Mouse (Mus musculus): Measurements from ENCODE around the gene Rps27a.
"Not testable (repeated sequence)": the region's sequence is repeated elsewhere in the genome, so short reads cannot be mapped to it uniquely, and the experiment has no call there.

Gene Rps27a

GRCm38 (mm10) chr11:29547752-29548503 lies at the start of gene Rps27a, which contains the start of gene Clhc1:
TSS of gene Rps27a (minus strand) at chr11:29548109.
TSS of gene Clhc1 (plus strand) at chr11:29547950.
- DNase-seq (ENCODE audit: low spot score), result peak; percentile 93

DNA sequence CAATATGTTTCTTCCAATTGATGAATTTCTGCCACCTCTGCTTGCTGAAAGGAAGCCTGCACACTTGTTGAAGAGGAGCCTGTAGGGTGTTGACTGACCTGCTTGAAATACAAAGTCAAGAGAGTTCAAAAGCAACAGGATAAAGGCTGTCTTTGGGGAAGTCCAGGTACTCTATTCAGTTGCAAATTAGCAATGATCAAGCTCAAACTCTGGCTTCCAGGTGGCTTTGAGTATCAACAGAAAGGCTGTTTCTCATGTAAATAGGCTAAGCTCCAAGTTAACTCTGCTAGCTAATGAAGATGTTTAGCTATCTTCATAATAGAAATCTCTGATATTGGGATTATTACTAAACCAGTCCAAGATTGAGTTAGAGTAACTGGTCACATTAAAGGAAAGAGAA lies 49.2 kb upstream of the Rps27a start:
- DNase-seq (ENCODE audit: low spot score), result no peak

GRCm38 (mm10) chr11:29595217-29595616 lies 47.3 kb upstream of the Rps27a start:
- no peak for DNase-seq (ENCODE audit: low spot score)

GRCm38 (mm10) chr11:29579610-29580009 lies 31.7 kb upstream of the Rps27a start:
- peak; percentile 5 for DNase-seq (ENCODE audit: low spot score)

DNA sequence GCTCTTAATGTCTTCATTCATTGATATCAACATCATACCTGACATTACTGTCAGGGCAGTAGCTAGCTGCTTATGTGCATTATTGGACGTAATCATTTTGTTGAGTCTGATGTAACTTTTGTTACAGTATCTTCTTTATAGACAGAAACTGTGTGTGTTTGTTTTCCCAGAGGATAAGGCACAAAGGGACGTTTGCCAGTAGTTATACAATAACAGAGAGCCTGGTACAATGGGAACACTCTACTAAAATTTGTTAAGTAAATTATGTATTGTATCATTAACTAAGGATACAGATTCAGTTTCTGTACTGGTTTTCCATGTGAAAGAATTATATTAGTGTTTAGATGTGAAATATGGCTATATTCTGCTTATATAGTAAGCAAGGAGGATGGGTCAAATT lies 24.7 kb upstream of the Rps27a start:
- DNase-seq (ENCODE audit: low spot score), result no peak

DNA sequence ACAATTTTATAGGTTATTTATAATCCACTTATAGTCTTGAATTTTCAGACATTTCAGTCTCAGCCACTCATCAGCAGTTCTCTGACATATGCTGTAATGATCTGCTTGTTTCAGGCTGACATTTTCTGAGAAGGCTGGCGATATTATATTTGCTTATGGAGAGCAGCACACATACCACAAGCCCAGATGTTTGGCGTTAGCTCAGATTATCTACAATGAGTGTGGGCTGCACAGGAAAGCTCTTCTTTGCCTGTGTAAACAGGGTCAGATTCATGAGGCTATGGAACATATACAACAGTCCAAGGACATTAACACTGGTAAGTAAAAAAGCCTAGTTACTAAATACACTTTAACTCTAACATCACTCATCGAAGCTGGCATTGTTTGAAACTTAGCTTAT lies 23.6 kb upstream of the Rps27a start:
- no peak for DNase-seq (ENCODE audit: low spot score)

- no peak for DNase-seq (ENCODE audit: low spot score)
Observed at GRCm38 (mm10) chr11:29563406-29563805, 15.5 kb upstream of the Rps27a start.

DNA sequence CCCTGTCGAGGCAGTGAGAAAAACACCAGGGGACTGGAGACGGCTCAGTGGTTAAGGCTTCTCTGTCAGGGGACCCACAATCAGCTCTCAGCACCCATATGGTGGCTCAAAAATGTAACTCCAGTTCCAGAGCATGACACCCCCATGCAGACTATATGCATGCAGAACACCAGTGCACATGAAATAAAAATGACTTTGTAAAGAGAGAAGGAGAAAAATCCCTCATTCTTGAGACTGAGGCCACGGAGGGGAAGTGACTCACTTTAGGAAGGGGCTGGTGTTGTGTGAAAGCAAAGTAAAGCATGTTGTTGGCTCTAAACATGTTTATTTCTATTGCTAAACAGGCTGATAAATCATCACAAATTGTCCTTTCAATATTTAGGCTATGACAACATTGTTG lies 13.1 kb upstream of the Rps27a start:
- no peak for DNase-seq (ENCODE audit: low spot score)

- no peak for DNase-seq (ENCODE audit: low spot score)
Observed at GRCm38 (mm10) chr11:29560452-29560851, 12.5 kb upstream of the Rps27a start.

DNA sequence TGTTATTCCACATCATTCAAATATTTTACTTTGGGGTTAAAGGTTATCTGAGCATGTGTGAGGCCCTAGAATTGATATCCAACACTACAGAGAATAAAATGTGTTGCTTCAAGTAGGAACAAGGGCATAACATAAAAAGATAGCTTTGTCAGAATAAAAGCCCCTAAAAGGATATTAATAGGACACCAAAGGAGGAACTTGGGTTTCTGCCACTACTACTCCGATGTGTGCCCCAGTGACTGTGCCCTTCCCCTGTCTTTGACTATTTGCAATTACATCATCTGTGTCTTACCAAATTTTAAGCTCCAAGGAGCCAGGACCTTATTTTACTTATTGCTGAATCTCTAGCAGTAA lies 1.5 kb upstream of the Rps27a start:
- DNase-seq (ENCODE audit: low spot score), result no peak

DNA sequence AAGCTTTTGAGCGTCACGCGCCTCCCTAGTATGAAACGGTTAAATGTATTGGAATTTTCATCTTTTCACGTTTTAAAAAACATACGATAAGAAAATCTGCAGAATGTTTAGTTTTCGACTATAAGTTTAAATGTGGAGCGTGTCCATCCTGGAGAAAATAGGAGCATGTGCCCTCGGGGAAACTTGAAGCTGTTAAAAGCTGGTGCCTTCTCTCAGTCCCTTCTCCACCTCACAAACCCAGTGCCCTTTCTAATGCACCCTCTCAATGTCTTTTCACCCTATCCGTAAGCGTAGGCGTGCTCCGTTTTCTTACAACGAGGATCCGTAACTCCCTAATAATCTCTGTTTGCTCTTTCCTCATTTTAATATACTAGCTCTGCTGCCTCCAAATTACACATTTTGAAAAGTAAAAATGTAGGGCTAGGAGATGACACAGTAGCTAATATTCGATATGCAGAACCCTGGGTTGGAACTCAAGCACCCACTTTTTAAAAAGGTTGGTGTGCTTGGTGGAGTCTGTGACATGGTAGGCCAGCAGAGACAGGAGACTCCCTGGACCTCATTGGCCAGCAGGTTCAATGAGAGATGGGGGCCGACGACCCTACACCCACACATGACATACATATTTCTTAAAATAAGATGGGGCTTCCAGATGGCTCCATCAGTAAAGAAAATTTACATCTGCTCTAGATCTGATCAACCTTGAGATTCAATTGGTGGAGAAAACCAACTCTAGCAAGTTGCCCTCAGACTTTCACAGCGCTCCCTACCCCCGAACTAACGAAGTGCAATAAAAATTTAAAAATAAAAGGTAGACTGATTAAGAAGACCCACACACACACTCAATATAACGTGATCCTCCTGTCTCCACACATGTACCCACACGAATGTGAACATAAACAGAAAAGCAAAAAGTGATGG lies 855 bp upstream of the Rps27a start:
- DNase-seq (ENCODE audit: low spot score), result no peak

DNA sequence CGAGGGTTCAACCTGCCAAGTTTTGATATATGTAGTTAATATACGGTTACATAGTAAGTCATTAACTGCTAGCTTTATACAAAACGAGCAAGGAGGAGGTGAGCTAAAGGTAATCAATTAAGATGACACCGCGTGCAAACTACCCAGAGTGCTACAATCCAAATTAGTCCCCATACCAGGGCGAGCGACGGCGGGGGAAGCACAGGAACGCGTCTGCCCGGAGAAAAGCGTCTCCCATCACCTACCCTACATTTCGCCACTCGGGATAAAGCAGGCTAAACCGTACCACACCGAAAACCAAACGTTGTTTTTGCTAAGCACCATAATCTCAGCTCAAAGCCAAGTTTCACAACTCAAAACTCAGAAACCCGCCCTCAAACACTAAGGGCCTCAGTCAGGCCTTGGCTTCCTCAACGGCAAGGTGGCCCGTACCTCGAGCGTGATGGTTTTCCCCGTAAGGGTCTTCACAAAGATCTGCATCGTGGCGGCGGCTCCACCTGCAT lies 609 bp downstream of the Rps27a start:
- no peak for DNase-seq (ENCODE audit: low spot score)

DNA sequence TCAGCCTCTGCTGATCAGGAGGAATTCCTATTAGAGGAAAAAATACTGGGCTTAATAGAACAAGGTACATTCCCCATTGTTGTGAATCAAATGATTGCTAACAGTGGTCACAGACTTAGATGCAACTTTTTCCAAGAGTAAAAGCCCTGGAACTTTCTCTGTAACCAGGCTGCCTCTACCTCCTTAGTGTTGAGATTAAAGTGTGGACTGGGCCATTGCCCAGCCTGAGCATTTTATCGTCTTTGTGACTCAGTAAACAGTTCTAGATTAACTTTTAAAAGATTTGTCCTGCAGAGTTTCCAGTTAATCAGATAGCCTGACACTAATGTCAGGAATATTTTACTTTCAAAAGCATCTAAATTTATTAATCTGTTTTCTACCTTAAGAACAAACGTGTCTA lies 1.1 kb downstream of the Rps27a start:
- peak; percentile 4 for DNase-seq (ENCODE audit: low spot score)

DNA sequence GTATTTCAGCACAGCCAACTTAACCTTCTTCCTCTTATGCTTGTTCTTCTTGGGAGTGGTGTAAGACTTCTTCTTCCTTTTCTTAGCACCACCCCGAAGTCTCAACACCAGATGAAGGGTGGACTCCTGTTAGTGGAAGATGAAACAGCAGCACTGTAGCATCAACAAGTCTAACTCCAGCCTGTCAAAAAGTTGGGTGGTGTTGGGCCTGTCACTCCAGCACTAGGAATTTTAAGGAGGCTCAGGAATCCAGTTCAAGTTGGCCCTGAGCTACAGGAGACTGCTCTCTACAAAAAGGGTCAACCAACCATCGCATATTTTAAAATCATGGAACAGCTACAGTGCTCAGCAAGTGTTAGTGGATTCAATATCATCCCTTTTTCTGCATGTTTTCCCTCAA lies 1.6 kb downstream of the Rps27a start:
- not testable (repeated sequence) for DNase-seq (ENCODE audit: low spot score)

DNA sequence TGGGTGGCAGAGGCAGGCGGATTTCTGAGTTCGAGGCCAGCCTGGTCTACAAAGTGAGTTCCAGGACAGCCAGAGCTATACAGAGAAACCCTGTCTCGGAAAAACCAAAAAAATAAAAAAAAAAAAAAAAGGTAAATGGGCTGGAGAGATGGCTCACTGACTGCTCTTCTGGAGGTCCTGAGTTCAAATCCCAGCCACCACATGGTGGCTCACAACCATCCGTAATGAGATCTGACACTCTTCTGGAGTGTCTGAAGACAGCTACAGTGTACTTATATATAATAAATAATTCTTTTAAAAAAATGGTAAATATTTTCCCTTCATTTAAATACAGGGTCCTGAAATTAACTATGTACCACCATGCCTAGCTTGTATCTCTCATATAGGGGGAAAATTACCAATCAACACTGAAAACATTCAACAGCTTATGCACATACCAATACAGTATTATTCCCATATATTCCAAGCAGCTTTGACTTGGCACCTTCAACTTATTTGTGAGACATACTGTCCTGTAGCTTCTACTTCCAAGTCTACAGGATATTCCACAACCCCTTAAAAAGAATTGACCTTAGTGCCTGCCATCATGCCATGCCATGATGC lies 2.7 kb downstream of the Rps27a start:
- peak; percentile 13 for DNase-seq (ENCODE audit: low spot score)

- peak; percentile 5 for DNase-seq (ENCODE audit: low spot score)
Observed at GRCm38 (mm10) chr11:29544225-29544945, 3.5 kb downstream of the Rps27a start.

DNA sequence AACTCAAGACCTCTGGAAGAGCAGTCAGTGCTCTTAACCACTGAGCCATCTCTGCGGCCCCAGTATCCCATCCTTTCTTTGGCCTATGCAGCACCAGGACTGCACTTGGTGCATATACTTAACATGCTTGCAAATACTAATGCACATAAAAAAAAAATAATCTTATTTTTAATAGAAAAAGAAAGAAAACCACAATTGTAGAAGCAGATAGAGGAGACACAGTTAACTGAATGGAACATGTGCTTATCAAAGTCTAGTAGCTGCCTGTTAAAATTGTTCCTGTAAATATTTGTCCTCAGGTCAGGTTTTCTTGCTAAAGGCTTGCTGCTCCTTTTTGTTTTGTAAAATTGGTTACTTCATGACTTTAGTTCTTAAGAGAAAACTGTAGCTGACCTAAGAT lies 9.7 kb downstream of the Rps27a start:
- no peak for DNase-seq (ENCODE audit: low spot score)

DNA sequence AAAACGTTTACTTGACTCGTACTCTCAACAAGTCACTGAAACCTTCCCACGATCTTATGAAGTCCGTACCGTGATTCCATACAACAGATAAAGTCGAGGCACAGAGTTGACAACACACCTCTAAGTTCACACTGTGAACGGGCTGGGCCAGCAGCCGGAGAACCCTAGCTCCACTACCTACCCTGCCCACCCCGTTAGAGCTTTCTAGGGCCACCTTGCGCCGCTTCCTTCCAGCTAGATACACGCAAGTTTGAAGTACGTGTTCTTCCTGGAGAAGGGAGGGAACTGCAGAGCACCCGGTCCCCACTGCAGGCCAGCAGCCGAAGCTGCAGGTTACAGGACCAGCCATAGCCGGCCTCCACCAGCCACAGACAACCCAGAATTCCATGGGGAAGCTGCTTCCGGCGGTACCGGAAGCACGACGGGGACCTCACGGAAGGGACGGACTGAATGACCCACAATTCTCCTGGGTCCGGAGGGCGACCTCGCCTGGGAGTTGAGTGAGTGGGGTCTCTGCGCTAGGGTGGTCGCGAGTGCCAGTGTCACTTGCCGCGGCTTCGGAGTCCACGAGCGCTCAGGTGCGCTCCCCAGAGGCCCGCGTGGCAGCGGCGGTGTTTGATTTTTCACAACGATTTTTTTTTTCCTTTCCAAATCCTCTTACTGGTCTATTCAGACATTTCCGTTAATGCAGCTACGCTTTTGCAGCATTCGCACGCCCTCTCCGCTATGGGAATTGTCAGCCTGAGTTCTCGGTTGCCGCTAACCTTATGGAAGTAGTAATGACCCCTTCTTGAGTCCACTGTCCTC lies 21.7 kb downstream of the Rps27a start, which contains the start of gene Mtif2:
TSS of gene Mtif2 (plus strand) at position 421 of the 807 bp plus-strand sequence.
- DNase-seq (ENCODE audit: low spot score), result peak; percentile 91

DNA sequence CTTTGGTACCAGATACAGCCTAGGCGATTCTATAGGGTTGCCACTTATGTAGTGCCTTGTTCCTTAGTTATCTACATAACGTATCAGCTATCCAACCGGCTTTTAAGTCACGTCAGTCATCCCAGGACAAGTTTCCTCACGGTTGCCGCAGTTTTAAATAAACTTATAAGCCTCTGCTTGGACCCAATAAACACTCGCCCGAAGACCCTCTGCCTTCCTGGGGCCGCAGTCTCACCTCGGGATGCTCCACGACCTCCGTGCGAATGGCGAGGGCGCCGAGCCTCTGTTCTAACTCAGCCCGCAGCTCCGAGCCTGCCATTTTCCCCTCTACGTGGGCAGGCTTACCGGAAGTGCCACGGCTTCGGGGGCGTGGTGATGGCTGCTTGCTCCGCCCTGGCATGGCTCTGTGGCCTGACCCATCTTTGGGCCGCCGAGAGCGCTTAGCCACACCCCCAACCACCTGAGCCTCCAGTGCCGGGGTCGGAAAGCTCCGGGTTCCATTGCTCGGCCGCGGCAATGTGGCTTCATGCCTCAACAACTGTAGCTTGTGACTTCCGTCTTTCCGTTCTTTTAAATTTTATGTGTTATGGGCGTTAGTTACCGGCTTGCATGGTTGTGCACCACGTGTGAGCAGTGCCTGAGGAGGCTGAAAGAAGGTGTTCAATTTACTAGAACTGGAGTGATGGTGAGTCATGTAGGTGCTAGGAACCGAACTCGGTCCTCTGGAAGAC lies 33.1 kb downstream of the Rps27a start, which contains the start of gene Prorsd1:
TSS of gene Prorsd1 (minus strand) at position 352 of the 731 bp plus-strand sequence.
- peak; percentile 95 for DNase-seq (ENCODE audit: low spot score)

- no peak for DNase-seq (ENCODE audit: low spot score)
Observed at GRCm38 (mm10) chr11:29514325-29514681, 33.6 kb downstream of the Rps27a start.
